ENCODE assay signal across 10 mouse cellular contexts in genomic region chr16:43407594-43408142, GRCm38 (mm10).
A peak's percentile ranks its signal among the peaks of the same experiment; 100 is the strongest.
DNase-seq lines count a peak whose midpoint lies in the region; ATAC-seq and TF ChIP-seq lines count a peak whose summit lies in the region.
"Had no signal": no experiment of that assay in that cellular context is flagged by ENCODE, and none has a peak within 500 bp of the region (broad histone marks: within the 10 kb centered on the region; RNA-seq: fewer than 3 reads in every experiment).

No protein-coding gene starts in this region.

- peak; percentile 81 for DNase-seq in kidney, postnatal 14 days
- no peak for DNase-seq in cerebellum, adult 11-12 months
- DNase-seq in urinary bladder, postnatal 36 days (ENCODE audit: low spot score in 2 of 2) = no peak
- DNase-seq: gastrocnemius, postnatal 14 days; thymus, postnatal 36 days had no signal

- ATAC-seq in intestine, embryonic 15.5 days = 0 out of 2 replicates have a peak, but pooled peaks have one; percentile 10
- ATAC-seq in intestine, postnatal 0 days = no peak
- ATAC-seq in forebrain, embryonic 13.5 days = peak; percentile 86

- WGBS in intestine, embryonic 15.5 days = 70% methylated on average over 2 of the region's 2 CpGs
- WGBS in intestine, postnatal 0 days = 61% methylated on average over 2 of the region's 2 CpGs
- WGBS in forebrain, embryonic 13.5 days = 38% methylated on average over 2 of the region's 2 CpGs

- no peak overlapping the region for H3K4me2 ChIP-seq in intestine, embryonic 15.5 days (replicated peaks)
- H3K4me2 ChIP-seq in intestine, postnatal 0 days (replicated peaks; ENCODE audit: low read depth) = no peak overlapping the region
- H3K4me2 ChIP-seq in forebrain, embryonic 13.5 days = no peak overlapping the region
- H3K4me2 ChIP-seq: limb, embryonic 12.5 days had no signal

- no peak for TF ChIP-seq CTCF in intestine, postnatal 0 days (IDR thresholded peaks at IDR 0.05; ENCODE audit: low read depth)

- no peaks in the 10 kb centered on the region for H3K9me3 ChIP-seq in intestine, embryonic 15.5 days
- no peaks in the 10 kb centered on the region for H3K9me3 ChIP-seq in intestine, postnatal 0 days (ENCODE audit: control insufficient read depth)
- H3K9me3 ChIP-seq in forebrain, embryonic 13.5 days (replicated peaks) = no peaks in the 10 kb centered on the region
- H3K9me3 ChIP-seq: limb, embryonic 12.5 days had no signal

- no peaks in the 10 kb centered on the region for H3K27me3 ChIP-seq in intestine, embryonic 15.5 days (replicated peaks)
- no peaks in the 10 kb centered on the region for H3K27me3 ChIP-seq in intestine, postnatal 0 days (replicated peaks; ENCODE audit: control insufficient read depth, insufficient read depth, low read length)
- H3K27me3 ChIP-seq in forebrain, embryonic 13.5 days = no peaks in the 10 kb centered on the region
- H3K27me3 ChIP-seq: limb, embryonic 12.5 days had no signal

- H3K27ac ChIP-seq in intestine, embryonic 15.5 days = no peak overlapping the region
- H3K27ac ChIP-seq in intestine, postnatal 0 days (ENCODE audit: low read depth, low read length) = no peak overlapping the region
- peak overlapping the region; percentile 0 for H3K27ac ChIP-seq in brown adipose tissue, adult 24 weeks (replicated peaks; ENCODE audit: low read depth, low read length)
- peak overlapping the region; percentile 51; the same call in 1 of the 2 replicates for H3K27ac ChIP-seq in forebrain, embryonic 13.5 days
- H3K27ac ChIP-seq: limb, embryonic 12.5 days had no signal

- no peaks in the 10 kb centered on the region for H3K4me1 ChIP-seq in intestine, embryonic 15.5 days (replicated peaks)
- H3K4me1 ChIP-seq in intestine, postnatal 0 days (replicated peaks; ENCODE audit: control insufficient read depth, insufficient read depth, low read length) = no peaks in the 10 kb centered on the region
- peaks cover 39% of the 10 kb centered on the region for H3K4me1 ChIP-seq in brown adipose tissue, adult 24 weeks (ENCODE audit: control insufficient read depth, insufficient read depth, insufficient read length, low read length)
- peaks cover 37% of the 10 kb centered on the region for H3K4me1 ChIP-seq in forebrain, embryonic 13.5 days

- H3K4me3 ChIP-seq in intestine, embryonic 15.5 days (replicated peaks) = no peak overlapping the region
- H3K4me3 ChIP-seq in intestine, postnatal 0 days (ENCODE audit: low read depth, low read length) = no peak overlapping the region
- no peak overlapping the region for H3K4me3 ChIP-seq in brown adipose tissue, adult 24 weeks (ENCODE audit: insufficient read depth, low read depth, low read length)
- no peak overlapping the region for H3K4me3 ChIP-seq in forebrain, embryonic 13.5 days
- H3K4me3 ChIP-seq: limb, embryonic 12.5 days had no signal

- H3K9ac ChIP-seq in intestine, embryonic 15.5 days = no peak overlapping the region
- no peak overlapping the region for H3K9ac ChIP-seq in intestine, postnatal 0 days (ENCODE audit: low read depth, low read length)
- no peak overlapping the region for H3K9ac ChIP-seq in forebrain, embryonic 13.5 days
- H3K9ac ChIP-seq: limb, embryonic 12.5 days had no signal

- H3K36me3 ChIP-seq in intestine, embryonic 15.5 days = no peaks in the 10 kb centered on the region
- no peaks in the 10 kb centered on the region for H3K36me3 ChIP-seq in intestine, postnatal 0 days (ENCODE audit: control insufficient read depth, insufficient read depth)
- H3K36me3 ChIP-seq in forebrain, embryonic 13.5 days (ENCODE audit: poor library complexity, severe bottlenecking) = no peaks in the 10 kb centered on the region
- H3K36me3 ChIP-seq: limb, embryonic 12.5 days had no signal

Comparison
In these comparisons a context has a peak if more than half of its experiments do, and no peak if none do; other contexts are left out.
1. H3K27ac ChIP-seq: peak in brown adipose tissue, adult 24 weeks (single experiment) and forebrain, embryonic 13.5 days (single experiment); none in intestine, embryonic 15.5 days (single experiment) and intestine, postnatal 0 days (single experiment).